Mouse (Mus musculus): ENCODE measurements around the gene Zscan5b. TPM values are rescaled to one million over a fixed set of nuclear protein-coding genes. Genes with fewer than 3 reads are reported as not detected.
"Not testable (repeated sequence)": the region's sequence is repeated elsewhere in the genome, so short reads cannot be mapped to it uniquely, and the experiment has no call there.

The Zscan5b gene
- polyA plus RNA-seq, 1 experiment from 2014 or later: not detected

DNA sequence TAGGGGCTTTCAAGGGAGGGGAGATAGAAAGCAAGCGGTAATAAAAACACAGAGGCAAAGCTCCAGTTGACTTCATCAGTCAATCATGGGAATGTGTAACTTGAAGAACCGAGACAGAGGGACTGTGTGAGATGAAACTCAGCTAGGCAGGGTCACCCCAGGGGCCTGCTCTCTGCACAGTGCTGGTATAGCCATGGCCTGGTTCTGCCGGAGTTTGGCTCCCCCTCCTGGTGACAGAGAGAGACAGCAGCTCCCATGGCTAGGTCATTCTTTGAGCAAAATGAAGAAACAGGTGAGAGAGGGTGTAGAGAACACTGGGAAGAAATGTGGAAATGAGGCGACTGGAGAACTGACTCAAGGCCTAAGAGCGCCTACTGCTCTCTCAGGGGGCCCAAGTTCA lies 27.9 kb upstream of the Zscan5b start:
- Histone ChIP-seq H3K9me3 (ENCODE audit: control insufficient read depth) (no peaks in the 10 kb centered on the region), H3K4me3 (ENCODE audit: low read depth, low read length) (no peak overlapping the region), H3K27me3 (replicated peaks; ENCODE audit: control insufficient read depth, insufficient read depth, low read length) (no peaks in the 10 kb centered on the region), H3K4me1 (replicated peaks; ENCODE audit: control insufficient read depth, insufficient read depth, low read length) (no peaks in the 10 kb centered on the region), H3K4me2 (replicated peaks; ENCODE audit: low read depth) (no peak overlapping the region), H3K9ac (ENCODE audit: low read depth, low read length) (no peak overlapping the region), H3K36me3 (ENCODE audit: control insufficient read depth, insufficient read depth) (peaks cover 6% of the 10 kb centered on the region; the same call in 1 of the 2 replicates), H3K27ac (ENCODE audit: low read depth, low read length) (no peak overlapping the region)
- TF ChIP-seq CTCF (IDR thresholded peaks at IDR 0.05; ENCODE audit: low read depth): peak; percentile 88
- peak; percentile 53; the same call in 1 of the 2 replicates for ATAC-seq
- WGBS: 15% methylated on average over 5 of the region's 5 CpGs

DNA sequence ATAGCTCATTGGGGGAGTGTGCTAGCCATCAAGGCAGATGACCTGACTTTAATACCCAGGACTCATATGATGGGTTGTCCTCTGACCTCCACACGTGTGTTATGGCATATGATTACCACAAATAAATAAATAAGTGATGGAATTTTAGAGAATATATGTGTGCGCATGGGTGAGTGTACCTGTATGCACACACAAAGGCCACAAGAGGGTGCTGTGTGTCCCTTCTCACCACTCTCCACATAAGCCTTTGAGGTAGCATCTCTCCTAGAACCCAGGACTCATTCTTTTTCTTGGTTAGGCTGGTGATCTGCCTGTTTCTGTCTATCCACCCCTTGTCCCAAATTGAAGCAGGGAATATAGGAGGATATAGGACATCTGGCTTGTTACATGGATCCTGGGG lies 26.3 kb upstream of the Zscan5b start:
- Histone ChIP-seq H3K4me3 (ENCODE audit: low read depth, low read length) (no peak overlapping the region), H3K4me1 (replicated peaks; ENCODE audit: control insufficient read depth, insufficient read depth, low read length) (no peaks in the 10 kb centered on the region), H3K36me3 (ENCODE audit: control insufficient read depth, insufficient read depth) (no peaks in the 10 kb centered on the region), H3K9ac (ENCODE audit: low read depth, low read length) (no peak overlapping the region), H3K9me3 (ENCODE audit: control insufficient read depth) (no peaks in the 10 kb centered on the region), H3K4me2 (replicated peaks; ENCODE audit: low read depth) (no peak overlapping the region), H3K27me3 (replicated peaks; ENCODE audit: control insufficient read depth, insufficient read depth, low read length) (no peaks in the 10 kb centered on the region), H3K27ac (ENCODE audit: low read depth, low read length) (no peak overlapping the region)
- no peak for ATAC-seq
- WGBS: 42% methylated on average over 2 of the region's 2 CpGs
- TF ChIP-seq CTCF (IDR thresholded peaks at IDR 0.05; ENCODE audit: low read depth): peak; percentile 57

DNA sequence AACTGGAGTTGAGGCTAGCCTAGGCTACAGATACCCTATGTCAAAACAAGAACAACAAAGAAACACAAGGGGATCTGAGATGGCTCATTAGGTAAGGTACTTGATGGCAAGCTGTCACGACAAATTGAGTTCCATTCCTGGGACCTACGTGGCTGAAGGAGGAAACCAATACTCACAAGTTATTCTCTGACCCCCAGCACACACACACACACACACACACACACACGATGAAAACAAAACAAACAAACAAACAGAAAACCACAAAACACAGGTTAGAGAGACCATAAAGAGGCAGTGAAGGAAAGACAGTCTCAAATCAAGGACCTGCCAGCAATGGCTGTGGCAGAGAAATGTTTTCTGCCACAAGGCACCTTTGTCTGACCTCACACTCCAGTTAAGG lies 25.3 kb upstream of the Zscan5b start, which contains the start of gene Galp:
Gene Galp (plus strand): TSS at position 301 of the 400 bp plus-strand sequence.
- Histone ChIP-seq H3K36me3 (ENCODE audit: control insufficient read depth, insufficient read depth) (no peaks in the 10 kb centered on the region), H3K9me3 (ENCODE audit: control insufficient read depth) (no peaks in the 10 kb centered on the region), H3K9ac (ENCODE audit: low read depth, low read length) (no peak within 1 kb of the TSS), H3K4me2 (replicated peaks; ENCODE audit: low read depth) (no peak within 1 kb of the TSS), H3K4me1 (replicated peaks; ENCODE audit: control insufficient read depth, insufficient read depth, low read length) (no peaks in the 10 kb centered on the region), H3K27me3 (replicated peaks; ENCODE audit: control insufficient read depth, insufficient read depth, low read length) (no peaks in the 10 kb centered on the region), H3K4me3 (ENCODE audit: low read depth, low read length) (no peak within 1 kb of the TSS), H3K27ac (ENCODE audit: low read depth, low read length) (no peak within 1 kb of the TSS)
- TF ChIP-seq CTCF (IDR thresholded peaks at IDR 0.05; ENCODE audit: low read depth): no peak
- no peak for ATAC-seq
- WGBS: 57% methylated on average over 3 of the region's 3 CpGs

DNA sequence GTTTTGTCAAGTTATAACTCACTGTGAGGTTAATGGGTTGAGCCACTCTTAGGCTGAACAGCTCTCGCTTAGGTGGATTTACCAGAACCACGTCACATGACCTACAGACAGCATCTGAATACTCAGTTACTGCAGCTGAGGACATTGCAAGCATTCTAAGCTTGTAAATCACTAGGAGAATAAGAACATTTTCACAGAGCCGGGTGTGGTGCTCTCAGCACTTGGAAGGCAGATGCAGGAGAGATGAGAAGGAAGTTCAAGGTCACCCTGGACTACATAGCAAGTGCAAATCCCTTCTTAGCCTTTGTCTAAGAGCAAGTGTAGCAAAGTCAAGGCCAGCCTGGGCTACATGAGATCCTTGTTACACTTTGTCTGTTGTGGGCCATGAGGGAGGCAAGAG lies 17.9 kb upstream of the Zscan5b start:
- Histone ChIP-seq H3K9ac (ENCODE audit: low read depth, low read length) (no peak overlapping the region), H3K27ac (ENCODE audit: low read depth, low read length) (no peak overlapping the region), H3K27me3 (replicated peaks; ENCODE audit: control insufficient read depth, insufficient read depth, low read length) (no peaks in the 10 kb centered on the region), H3K4me1 (replicated peaks; ENCODE audit: control insufficient read depth, insufficient read depth, low read length) (no peaks in the 10 kb centered on the region), H3K9me3 (ENCODE audit: control insufficient read depth) (no peaks in the 10 kb centered on the region), H3K4me3 (ENCODE audit: low read depth, low read length) (no peak overlapping the region), H3K4me2 (replicated peaks; ENCODE audit: low read depth) (no peak overlapping the region), H3K36me3 (ENCODE audit: control insufficient read depth, insufficient read depth) (no peaks in the 10 kb centered on the region)
- no peak for ATAC-seq
- WGBS: 82% methylated on average over 3 of the region's 3 CpGs
- TF ChIP-seq CTCF (IDR thresholded peaks at IDR 0.05; ENCODE audit: low read depth): no peak

DNA sequence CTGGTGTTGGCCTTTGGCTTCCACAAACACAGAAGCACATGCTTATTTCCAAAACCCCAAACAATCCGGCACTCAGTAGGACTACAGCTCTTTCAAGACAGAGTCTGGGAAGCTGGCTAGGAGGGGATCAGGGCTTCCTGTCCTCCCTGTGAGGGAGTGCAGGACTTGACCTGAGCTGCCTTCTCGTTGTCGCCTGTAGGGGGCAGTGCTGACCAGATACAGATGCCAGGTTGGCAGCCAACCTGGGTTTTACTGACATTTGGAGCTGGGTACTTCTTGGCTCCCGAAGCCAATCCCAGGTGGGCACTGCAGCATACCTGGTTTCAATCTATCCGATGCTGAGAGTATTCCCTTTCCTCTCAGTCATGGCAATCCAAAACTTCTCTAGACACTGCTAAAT lies 8.9 kb upstream of the Zscan5b start:
- Histone ChIP-seq H3K27ac (ENCODE audit: low read depth, low read length) (no peak overlapping the region), H3K4me3 (ENCODE audit: low read depth, low read length) (no peak overlapping the region), H3K9ac (ENCODE audit: low read depth, low read length) (no peak overlapping the region), H3K36me3 (ENCODE audit: control insufficient read depth, insufficient read depth) (no peaks in the 10 kb centered on the region), H3K4me2 (replicated peaks; ENCODE audit: low read depth) (no peak overlapping the region), H3K9me3 (ENCODE audit: control insufficient read depth) (no peaks in the 10 kb centered on the region), H3K4me1 (replicated peaks; ENCODE audit: control insufficient read depth, insufficient read depth, low read length) (no peaks in the 10 kb centered on the region), H3K27me3 (replicated peaks; ENCODE audit: control insufficient read depth, insufficient read depth, low read length) (no peaks in the 10 kb centered on the region)
- 47% methylated on average over 5 of the region's 5 CpGs for whole genome bisulfite sequencing
- peak; percentile 46 for TF ChIP-seq CTCF (IDR thresholded peaks at IDR 0.05; ENCODE audit: low read depth)
- ATAC-seq: no peak

DNA sequence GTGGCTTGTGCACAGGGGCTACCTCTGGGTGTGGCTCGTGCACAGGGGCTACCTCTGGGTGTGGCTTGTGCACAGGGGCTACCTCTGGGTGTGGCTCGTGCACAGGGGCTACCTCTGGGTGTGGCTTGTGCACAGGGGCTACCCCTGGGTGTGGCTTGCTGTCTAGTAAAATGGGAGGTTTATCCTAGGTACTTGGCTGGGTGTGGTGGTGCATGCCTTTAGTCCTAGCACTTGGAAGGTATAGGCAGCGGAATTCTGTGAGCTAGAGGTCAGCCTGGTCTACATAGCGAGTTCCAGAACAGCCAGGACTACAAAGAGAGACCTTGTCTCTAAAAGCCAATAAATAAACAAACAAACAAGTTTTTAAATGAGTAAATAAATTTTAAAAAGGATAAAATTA lies 7.4 kb upstream of the Zscan5b start:
- not testable (repeated sequence) for ATAC-seq; H3K4me2 ChIP-seq (replicated peaks; ENCODE audit: low read depth); H3K36me3 ChIP-seq (ENCODE audit: control insufficient read depth, insufficient read depth); H3K9me3 ChIP-seq (ENCODE audit: control insufficient read depth); H3K9ac ChIP-seq (ENCODE audit: low read depth, low read length); H3K27me3 ChIP-seq (replicated peaks; ENCODE audit: control insufficient read depth, insufficient read depth, low read length); H3K27ac ChIP-seq (ENCODE audit: low read depth, low read length); H3K4me1 ChIP-seq (replicated peaks; ENCODE audit: control insufficient read depth, insufficient read depth, low read length); H3K4me3 ChIP-seq (ENCODE audit: low read depth, low read length)
- WGBS: 68% methylated on average over 3 of the region's 4 CpGs

DNA sequence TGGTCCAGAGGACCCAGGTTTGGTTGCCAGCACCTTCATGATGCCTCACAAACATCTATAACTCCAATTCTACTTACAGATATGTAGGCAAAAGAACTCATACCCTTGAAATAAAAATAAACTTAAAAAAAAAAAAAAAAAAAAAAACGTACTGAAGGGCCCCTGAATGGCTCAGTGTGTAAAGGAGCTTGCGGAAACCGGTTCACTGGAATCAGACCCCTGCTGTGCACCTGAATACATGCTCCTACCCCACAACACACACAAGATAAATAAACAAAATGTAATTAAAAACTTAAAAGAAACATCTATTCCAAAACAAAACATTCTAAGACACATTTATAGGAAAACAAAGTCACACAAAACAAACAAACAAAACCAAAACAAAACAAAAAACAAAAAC lies 1.9 kb upstream of the Zscan5b start:
- Histone ChIP-seq H3K9me3 (ENCODE audit: control insufficient read depth) (no peaks in the 10 kb centered on the region), H3K4me3 (ENCODE audit: low read depth, low read length) (no peak overlapping the region), H3K4me2 (replicated peaks; ENCODE audit: low read depth) (no peak overlapping the region), H3K4me1 (replicated peaks; ENCODE audit: control insufficient read depth, insufficient read depth, low read length) (no peaks in the 10 kb centered on the region), H3K27me3 (replicated peaks; ENCODE audit: control insufficient read depth, insufficient read depth, low read length) (no peaks in the 10 kb centered on the region), H3K27ac (ENCODE audit: low read depth, low read length) (no peak overlapping the region), H3K9ac (ENCODE audit: low read depth, low read length) (no peak overlapping the region), H3K36me3 (ENCODE audit: control insufficient read depth, insufficient read depth) (no peaks in the 10 kb centered on the region)
- 47% methylated on average over 3 of the region's 3 CpGs for WGBS
- no peak for ATAC-seq
- TF ChIP-seq CTCF (IDR thresholded peaks at IDR 0.05; ENCODE audit: low read depth): no peak

Data from intestine, postnatal 0 days (tissue).